8 mouse cellular contexts compared by ENCODE assay signal in genomic region chr11:17460920-17461279, GRCm38 (mm10).
A peak's percentile ranks its signal among the peaks of the same experiment; 100 is the strongest.
DNase-seq lines count a peak whose midpoint lies in the region; ATAC-seq and TF ChIP-seq lines count a peak whose summit lies in the region.

No protein-coding gene starts in this region.

- peak overlapping the region; percentile 50 for H3K4me2 ChIP-seq in heart, postnatal 0 days (ENCODE audit: low read depth, low read length)

- H3K36me3 ChIP-seq in heart, postnatal 0 days (replicated peaks; ENCODE audit: control insufficient read depth, insufficient read depth, low read length), result no peaks in the 10 kb centered on the region

- intact Hi-C loops in left cerebral cortex, postnatal 4 days (cut with DNase I), result loop anchor here (10.0 kb wide), 1 partner anchor 1414 kb away; no protein-coding TSS in a partner anchor
- intact Hi-C loops in left cerebral cortex, postnatal 36 days (cut with DNase I), result loop anchor here (10.0 kb wide), 1 partner anchor 1564 kb away; no protein-coding TSS in a partner anchor
- intact Hi-C loops in gastrocnemius, postnatal 36 days (cut with DNase I), result no loop called here

- no peak overlapping the region for H3K9ac ChIP-seq in heart, postnatal 0 days (replicated peaks; ENCODE audit: low read depth, low read length)

- H3K9me3 ChIP-seq in heart, postnatal 0 days (replicated peaks; ENCODE audit: control insufficient read depth, low read length), result no peaks in the 10 kb centered on the region

- DNase-seq in left cerebral cortex, postnatal 4 days, result peak; percentile 44
- DNase-seq in left cerebral cortex, postnatal 36 days (ENCODE audit: low spot score in 2 of 2), result no peak
- peak; percentile 57 for DNase-seq in heart, postnatal 0 days (ENCODE audit: low spot score)
- DNase-seq in liver, result peak; percentile 10
- peak; percentile 44 for DNase-seq in neural tube, embryonic 10.5 days (ENCODE audit: extremely low spot score, low spot score)
- no peak for DNase-seq in layer of hippocampus, postnatal 14 days (ENCODE audit: low spot score in 2 of 2)
- no peak for DNase-seq in gastrocnemius, postnatal 36 days
- no peak for DNase-seq in urinary bladder, postnatal 14 days (ENCODE audit: low spot score)

- H3K4me3 ChIP-seq in heart, postnatal 0 days (ENCODE audit: low read depth, low read length), result peak overlapping the region; percentile 25

- 11% methylated on average over 13 of the region's 13 CpGs for WGBS in heart, postnatal 0 days

- ATAC-seq in heart, postnatal 0 days (ENCODE audit: insufficient read depth, low read depth), result no peak

- H3K27ac ChIP-seq in heart, postnatal 0 days (ENCODE audit: low read depth), result no peak overlapping the region

- TF ChIP-seq CTCF in heart, postnatal 0 days (IDR thresholded peaks at IDR 0.05; ENCODE audit: low read depth), result no peak

- no peak for TF ChIP-seq EP300 in heart, postnatal 0 days (IDR thresholded peaks at IDR 0.05; ENCODE audit: low read depth)

- no peaks in the 10 kb centered on the region for H3K27me3 ChIP-seq in heart, postnatal 0 days (ENCODE audit: control insufficient read depth, insufficient read depth, low read length)

- 0 out of 2 replicates have a peak, but pooled peaks cover 4% of the 10 kb centered on the region for H3K4me1 ChIP-seq in heart, postnatal 0 days (ENCODE audit: control insufficient read depth, insufficient read depth)

Comparison
In these comparisons a context has a peak if more than half of its experiments do, and no peak if none do; other contexts are left out.
1. DNase-seq: peak in left cerebral cortex, postnatal 4 days (single experiment), heart, postnatal 0 days (single experiment), liver (single experiment) and neural tube, embryonic 10.5 days (single experiment); none in left cerebral cortex, postnatal 36 days (0 of 2), layer of hippocampus, postnatal 14 days (0 of 2), gastrocnemius, postnatal 36 days (0 of 2) and urinary bladder, postnatal 14 days (single experiment).